ENCODE assay signal across 9 mouse cellular contexts in genomic region chr19:45676723-45677269, GRCm38 (mm10). TPM values are rescaled to one million over a fixed set of nuclear protein-coding genes. Genes with fewer than 3 reads are reported as not detected.
A peak's percentile ranks its signal among the peaks of the same experiment; 100 is the strongest.
DNase-seq lines count a peak whose midpoint lies in the region; ATAC-seq and TF ChIP-seq lines count a peak whose summit lies in the region.
"Had no signal": no experiment of that assay in that cellular context is flagged by ENCODE, and none has a peak within 500 bp of the region (broad histone marks: within the 10 kb centered on the region; RNA-seq: fewer than 3 reads in every experiment).

No protein-coding gene starts in this region.

- TF ChIP-seq CTCF in kidney, adult 2 months (conservative IDR thresholded peaks at IDR 0.05; ENCODE audit: insufficient read depth, insufficient read length, low read depth, low read length), result no peak

- no peak for DNase-seq in kidney, adult 2 months
- DNase-seq in intestine, embryonic 14.5 days (ENCODE audit: low spot score), result peak; percentile 58
- no peak for DNase-seq in left cerebral cortex, adult 8-10 months (ENCODE audit: low spot score in 2 of 2)
- no peak for DNase-seq in MN1 (ENCODE audit: low spot score)
- DNase-seq in adrenal gland, postnatal 10 days, result no peak
- DNase-seq: cerebellum, adult 8-10 months had no signal

- no peak overlapping the region for H3K27ac ChIP-seq in kidney, embryonic 15.5 days
- H3K27ac ChIP-seq in kidney, adult 2 months (ENCODE audit: insufficient read depth, low read depth, low read length), result no peak overlapping the region
- no peak overlapping the region for H3K27ac ChIP-seq in embryonic facial prominence, embryonic 13.5 days
- no peak overlapping the region for H3K27ac ChIP-seq in intestine, embryonic 14.5 days (ENCODE audit: low read depth)
- H3K27ac ChIP-seq in midbrain, embryonic 16.5 days (ENCODE audit: low read length), result no peak overlapping the region

- ATAC-seq in kidney, embryonic 15.5 days (replicated peaks; ENCODE audit: low FRiP score), result no peak
- no peak for ATAC-seq in embryonic facial prominence, embryonic 13.5 days (ENCODE audit: insufficient number of reproducible peaks, insufficient read depth, low FRiP score, low TSS enrichment, low read depth)
- no peak for ATAC-seq in intestine, embryonic 14.5 days (replicated peaks; ENCODE audit: low FRiP score, low TSS enrichment, low read depth)
- no peak for ATAC-seq in midbrain, embryonic 16.5 days

- H3K9ac ChIP-seq in kidney, embryonic 15.5 days, result peak overlapping the region; percentile 33; the same call in 1 of the 2 replicates
- no peak overlapping the region for H3K9ac ChIP-seq in embryonic facial prominence, embryonic 13.5 days
- no peak overlapping the region for H3K9ac ChIP-seq in intestine, embryonic 14.5 days (ENCODE audit: low read length)
- no peak overlapping the region for H3K9ac ChIP-seq in midbrain, embryonic 16.5 days (ENCODE audit: low read depth, low read length)

- TF ChIP-seq POLR2A in kidney, adult 2 months (IDR thresholded peaks at IDR 0.05; ENCODE audit: low read depth, low read length), result no peak

- no peaks in the 10 kb centered on the region for H3K9me3 ChIP-seq in kidney, embryonic 15.5 days (replicated peaks)
- no peaks in the 10 kb centered on the region for H3K9me3 ChIP-seq in embryonic facial prominence, embryonic 13.5 days
- no peaks in the 10 kb centered on the region for H3K9me3 ChIP-seq in intestine, embryonic 14.5 days (ENCODE audit: control insufficient read depth, low read length)
- no peaks in the 10 kb centered on the region for H3K9me3 ChIP-seq in midbrain, embryonic 16.5 days (replicated peaks; ENCODE audit: control insufficient read depth, low read length, poor library complexity, severe bottlenecking)

- peak overlapping the region; percentile 35 for H3K4me3 ChIP-seq in kidney, embryonic 15.5 days (replicated peaks)
- H3K4me3 ChIP-seq in kidney, adult 2 months (ENCODE audit: insufficient read depth, low read depth, low read length), result no peak overlapping the region
- peak overlapping the region; percentile 39 for H3K4me3 ChIP-seq in embryonic facial prominence, embryonic 13.5 days
- H3K4me3 ChIP-seq in intestine, embryonic 14.5 days (ENCODE audit: low read depth, low read length), result no peak overlapping the region
- no peak overlapping the region for H3K4me3 ChIP-seq in midbrain, embryonic 16.5 days (ENCODE audit: low read depth, low read length)

- H3K36me3 ChIP-seq in kidney, embryonic 15.5 days, result no peaks in the 10 kb centered on the region
- no peaks in the 10 kb centered on the region for H3K36me3 ChIP-seq in kidney, adult 2 months (ENCODE audit: control insufficient read depth, insufficient read depth, low read length)
- H3K36me3 ChIP-seq in embryonic facial prominence, embryonic 13.5 days, result no peaks in the 10 kb centered on the region
- H3K36me3 ChIP-seq in intestine, embryonic 14.5 days (ENCODE audit: control insufficient read depth, insufficient read depth, low read length), result no peaks in the 10 kb centered on the region
- H3K36me3 ChIP-seq in midbrain, embryonic 16.5 days (ENCODE audit: control insufficient read depth, insufficient read depth, low read length), result no peaks in the 10 kb centered on the region

- 9% methylated on average over 16 of the region's 16 CpGs for WGBS in kidney, embryonic 15.5 days
- WGBS in kidney, adult 2 months, result 21% methylated on average over 16 of the region's 16 CpGs
- WGBS in embryonic facial prominence, embryonic 13.5 days, result 3% methylated on average over 16 of the region's 16 CpGs
- WGBS in intestine, embryonic 14.5 days, result 7% methylated on average over 16 of the region's 16 CpGs
- WGBS in midbrain, embryonic 16.5 days, result 2% methylated on average over 16 of the region's 16 CpGs

- H3K4me2 ChIP-seq in kidney, embryonic 15.5 days, result peak overlapping the region; percentile 58
- H3K4me2 ChIP-seq in embryonic facial prominence, embryonic 13.5 days, result peak overlapping the region; percentile 64
- H3K4me2 ChIP-seq in intestine, embryonic 14.5 days (ENCODE audit: low read length), result peak overlapping the region; percentile 52
- H3K4me2 ChIP-seq in midbrain, embryonic 16.5 days (ENCODE audit: low read length), result peak overlapping the region; percentile 39

- peaks cover 32% of the 10 kb centered on the region for H3K27me3 ChIP-seq in kidney, embryonic 15.5 days
- H3K27me3 ChIP-seq in kidney, adult 2 months (replicated peaks; ENCODE audit: control insufficient read depth, insufficient read depth, low read length), result peaks cover 8% of the 10 kb centered on the region
- peaks cover 49% of the 10 kb centered on the region for H3K27me3 ChIP-seq in embryonic facial prominence, embryonic 13.5 days
- peaks cover 37% of the 10 kb centered on the region for H3K27me3 ChIP-seq in intestine, embryonic 14.5 days (replicated peaks; ENCODE audit: control insufficient read depth, insufficient read depth, low read length)
- peaks cover 9% of the 10 kb centered on the region for H3K27me3 ChIP-seq in midbrain, embryonic 16.5 days (ENCODE audit: control insufficient read depth, insufficient read depth, low read depth, low read length)

- H3K4me1 ChIP-seq in kidney, embryonic 15.5 days, result peaks cover 15% of the 10 kb centered on the region
- peaks cover 3% of the 10 kb centered on the region; the same call in 1 of the 2 replicates for H3K4me1 ChIP-seq in kidney, adult 2 months (ENCODE audit: control insufficient read depth, insufficient read depth, low read length)
- H3K4me1 ChIP-seq in embryonic facial prominence, embryonic 13.5 days, result peaks cover 14% of the 10 kb centered on the region
- H3K4me1 ChIP-seq in intestine, embryonic 14.5 days (replicated peaks; ENCODE audit: control insufficient read depth, insufficient read depth, low read length), result 0 out of 2 replicates have a peak, but pooled peaks cover 4% of the 10 kb centered on the region
- peaks cover 8% of the 10 kb centered on the region for H3K4me1 ChIP-seq in midbrain, embryonic 16.5 days (ENCODE audit: control insufficient read depth, insufficient read depth, low read length)

RNA-seq across cellular contexts. Expression of gene Fbxw4, which starts 16.7 kb away (rescaled TPM):
- 6.3 and 6.7 TPM in 2 replicates for polyA plus RNA-seq in kidney, embryonic 15.5 days (2015; fragmentation: Nextera tagmentation; extraction: Ambion mirVana)
- 43.0 and 56.4 TPM in 2 replicates for polyA plus RNA-seq in kidney, adult 2 months (2012; rRNA removed)
- 6.2 and 6.9 TPM in 2 replicates for polyA plus RNA-seq in embryonic facial prominence, embryonic 13.5 days (2015; fragmentation: Nextera tagmentation; extraction: Ambion mirVana)
- 5.2 and 6.1 TPM in 2 replicates for polyA plus RNA-seq in intestine, embryonic 14.5 days (2014; fragmentation: Nextera tagmentation; extraction: Ambion mirVana)
- polyA plus RNA-seq in midbrain, embryonic 16.5 days (2015; fragmentation: Nextera tagmentation; extraction: Ambion mirVana), result 4.2 and 5.6 TPM in 2 replicates
- 10 to 100 TPM; 38.2 to 42.3 (median 39.7) TPM for total RNA-seq in left cerebral cortex, adult 8-10 months (2022)
- 10 to 100 TPM; 33.8 to 37.1 TPM for total RNA-seq in adrenal gland, postnatal 10 days (2021)

Comparison
In these comparisons a context has a peak if more than half of its experiments do, and no peak if none do; other contexts are left out.
1. H3K4me3 ChIP-seq: peak in kidney, embryonic 15.5 days (single experiment) and embryonic facial prominence, embryonic 13.5 days (single experiment); none in kidney, adult 2 months (single experiment), intestine, embryonic 14.5 days (single experiment) and midbrain, embryonic 16.5 days (single experiment).
2. Peak in every context shown above with its lines, with median percentiles within 50 percentile points of each other: H3K4me2 ChIP-seq.